Mouse (Mus musculus): Measurements from ENCODE around the gene Ttc7. TPM values are rescaled to one million over a fixed set of nuclear protein-coding genes. Genes with fewer than 3 reads are reported as not detected.

The Ttc7 gene
- 2.3 and 3.3 TPM in 2 replicates for polyA plus RNA-seq (2014; fragmentation: Nextera tagmentation; extraction: Ambion mirVana)

DNA sequence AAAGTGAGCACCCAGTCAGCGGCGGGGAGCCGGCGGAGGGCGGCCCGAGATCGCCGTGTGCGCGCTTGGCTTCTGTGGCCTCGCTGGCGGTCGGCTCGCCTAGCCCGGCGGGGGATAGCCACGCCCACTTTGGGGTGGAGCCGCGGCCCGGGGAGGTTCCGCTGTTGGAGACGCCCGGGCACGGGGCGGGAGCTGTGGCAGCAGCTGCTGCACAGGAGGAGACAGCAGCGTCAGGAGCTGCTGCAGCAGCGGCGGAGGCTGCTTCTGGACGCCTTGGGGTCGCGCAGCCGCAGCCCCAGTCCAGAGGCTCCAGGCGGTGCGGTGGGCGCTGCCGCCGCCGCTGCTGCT is at the start of gene Ttc7:
Ttc7 (plus strand) TSS at position 181 of the 348 bp plus-strand sequence.
- WGBS = under 1% methylated on average over 27 of the region's 38 CpGs
- ATAC-seq (replicated peaks; ENCODE audit: insufficient number of reproducible peaks, low FRiP score, low TSS enrichment, low read depth) = peak; percentile 95
- H3K36me3 ChIP-seq (replicated peaks; ENCODE audit: control insufficient read depth, insufficient read depth, low read depth, low read length) = no peaks in the 10 kb centered on the region
- H3K27me3 ChIP-seq (ENCODE audit: control insufficient read depth, insufficient read depth, low read length) = peaks cover 12% of the 10 kb centered on the region
- peak within 1 kb of the TSS; percentile 72 for H3K4me3 ChIP-seq (ENCODE audit: low read depth, low read length)
- H3K27ac ChIP-seq (replicated peaks; ENCODE audit: low read depth, low read length) = peak within 1 kb of the TSS; percentile 64; the same call in 1 of the 2 replicates
- H3K4me1 ChIP-seq (ENCODE audit: control insufficient read depth, insufficient read depth, low read length) = peaks cover 7% of the 10 kb centered on the region
- peak; percentile 96 for DNase-seq (ENCODE audit: low spot score)
- H3K9me3 ChIP-seq (replicated peaks; ENCODE audit: control insufficient read depth, low read length) = no peaks in the 10 kb centered on the region
- H3K9ac ChIP-seq (replicated peaks; ENCODE audit: low read length) = peak within 1 kb of the TSS; percentile 84
- H3K4me2 ChIP-seq (ENCODE audit: low read depth, low read length) = peak within 1 kb of the TSS; percentile 99

DNA sequence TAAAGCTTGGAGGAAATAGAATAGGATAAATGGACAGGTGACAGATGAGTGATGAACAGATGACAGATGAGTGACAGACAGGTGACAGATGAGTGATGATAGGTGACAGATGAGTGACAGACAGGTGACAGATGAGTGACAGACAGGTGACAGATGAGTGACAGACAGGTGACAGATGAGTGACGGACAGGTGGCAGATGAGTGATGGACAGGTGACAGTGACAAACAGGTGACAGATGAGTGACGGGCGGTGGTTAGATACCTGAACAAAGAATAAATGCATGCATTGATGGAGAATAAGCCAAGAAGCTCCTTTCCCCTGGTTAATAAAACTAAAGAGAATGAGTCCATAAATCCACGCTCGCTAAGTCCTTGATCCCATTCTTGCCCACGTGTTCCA is 47.7 kb upstream of the Ttc7 start:
- H3K27ac ChIP-seq (replicated peaks; ENCODE audit: low read depth, low read length) = no peak overlapping the region
- no peak overlapping the region for H3K9ac ChIP-seq (replicated peaks; ENCODE audit: low read length)
- no peak for DNase-seq (ENCODE audit: low spot score)
- H3K9me3 ChIP-seq (replicated peaks; ENCODE audit: control insufficient read depth, low read length) = no peaks in the 10 kb centered on the region
- H3K27me3 ChIP-seq (ENCODE audit: control insufficient read depth, insufficient read depth, low read length) = no peaks in the 10 kb centered on the region
- H3K4me2 ChIP-seq (ENCODE audit: low read depth, low read length) = no peak overlapping the region
- H3K4me1 ChIP-seq (ENCODE audit: control insufficient read depth, insufficient read depth, low read length) = no peaks in the 10 kb centered on the region
- H3K4me3 ChIP-seq (ENCODE audit: low read depth, low read length) = no peak overlapping the region
- 92% methylated on average over 6 of the region's 6 CpGs for WGBS
- no peak for ATAC-seq (replicated peaks; ENCODE audit: insufficient number of reproducible peaks, low FRiP score, low TSS enrichment, low read depth)
- H3K36me3 ChIP-seq (replicated peaks; ENCODE audit: control insufficient read depth, insufficient read depth, low read depth, low read length) = no peaks in the 10 kb centered on the region

DNA sequence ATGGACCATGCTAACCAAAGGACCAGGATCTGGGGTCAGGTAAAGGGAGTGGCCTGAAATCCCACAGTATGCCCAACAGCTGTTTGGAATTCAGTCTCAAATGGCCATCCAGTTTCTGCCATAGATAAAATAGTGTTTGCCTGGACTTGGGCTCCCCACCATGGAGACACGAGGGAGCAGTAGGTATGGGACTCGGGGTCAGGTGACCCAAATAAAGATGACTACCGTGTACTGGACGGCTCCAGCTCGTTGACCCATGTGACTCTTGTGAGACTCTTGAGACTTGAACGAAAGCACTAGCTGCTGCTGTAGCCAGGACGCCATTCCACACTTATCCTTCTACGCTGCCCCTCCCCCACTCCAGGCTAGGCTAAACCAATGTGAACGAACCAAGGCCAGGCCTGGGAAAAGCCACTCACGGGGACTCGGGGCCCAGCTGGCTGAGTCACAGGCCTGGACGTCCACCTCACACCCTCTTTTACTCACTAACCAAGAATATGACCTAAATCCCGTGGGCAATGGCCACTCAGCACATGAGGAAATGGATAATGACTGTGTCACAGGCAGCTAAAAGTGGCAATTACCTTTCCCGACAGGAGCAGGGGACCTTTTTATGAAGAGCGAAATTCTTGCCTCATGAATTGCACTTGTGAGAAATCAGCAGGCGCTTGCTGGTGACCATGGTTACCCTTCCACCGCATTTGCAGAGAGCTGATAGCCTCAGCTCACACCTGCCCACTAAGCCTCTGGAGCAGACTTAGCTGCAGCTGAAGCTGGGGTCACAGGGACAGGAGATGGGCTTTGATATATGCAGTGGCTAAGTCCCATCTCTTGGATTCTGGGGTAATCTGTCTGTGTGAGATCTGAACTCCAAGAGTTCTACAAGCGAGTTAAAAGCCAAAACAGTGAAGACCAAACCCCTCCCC is 45.7 kb upstream of the Ttc7 start:
- no peak overlapping the region for H3K4me2 ChIP-seq (ENCODE audit: low read depth, low read length)
- ATAC-seq (replicated peaks; ENCODE audit: insufficient number of reproducible peaks, low FRiP score, low TSS enrichment, low read depth) = peak; percentile 63; the same call in 1 of the 2 replicates
- H3K4me3 ChIP-seq (ENCODE audit: low read depth, low read length) = no peak overlapping the region

DNA sequence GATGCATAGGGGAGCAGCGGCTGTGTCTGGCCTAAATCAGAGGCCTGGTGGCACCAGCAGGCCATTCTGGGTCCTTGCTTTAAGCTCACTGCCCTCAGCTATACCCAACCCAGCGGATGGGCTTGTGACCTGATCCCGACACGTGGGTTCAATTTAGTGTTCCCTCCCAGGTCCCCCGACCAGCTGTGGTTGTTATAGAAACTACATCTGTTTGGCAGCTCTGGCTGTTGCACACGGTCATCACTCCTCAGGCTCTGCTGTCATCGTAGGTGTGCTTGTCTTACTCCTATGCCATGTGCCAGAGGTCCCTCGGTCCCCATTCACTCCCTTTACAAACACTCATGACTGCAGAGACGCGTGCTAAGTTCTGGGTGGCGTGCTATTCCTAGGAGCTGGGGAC is 44.9 kb upstream of the Ttc7 start:
- H3K9me3 ChIP-seq (replicated peaks; ENCODE audit: control insufficient read depth, low read length) = no peaks in the 10 kb centered on the region
- no peak overlapping the region for H3K9ac ChIP-seq (replicated peaks; ENCODE audit: low read length)
- H3K36me3 ChIP-seq (replicated peaks; ENCODE audit: control insufficient read depth, insufficient read depth, low read depth, low read length) = no peaks in the 10 kb centered on the region
- H3K4me3 ChIP-seq (ENCODE audit: low read depth, low read length) = no peak overlapping the region
- H3K27ac ChIP-seq (replicated peaks; ENCODE audit: low read depth, low read length) = no peak overlapping the region
- DNase-seq (ENCODE audit: low spot score) = peak; percentile 64
- H3K4me2 ChIP-seq (ENCODE audit: low read depth, low read length) = no peak overlapping the region
- 52% methylated on average over 11 of the region's 11 CpGs for WGBS
- ATAC-seq (replicated peaks; ENCODE audit: insufficient number of reproducible peaks, low FRiP score, low TSS enrichment, low read depth) = no peak; the same call in 1 of the 2 replicates
- H3K27me3 ChIP-seq (ENCODE audit: control insufficient read depth, insufficient read depth, low read length) = no peaks in the 10 kb centered on the region
- H3K4me1 ChIP-seq (ENCODE audit: control insufficient read depth, insufficient read depth, low read length) = no peaks in the 10 kb centered on the region

More for the DNA sequence above, 45.7 kb upstream of the Ttc7 start:
- Histone ChIP-seq H3K9ac (replicated peaks; ENCODE audit: low read length) (no peak overlapping the region), H3K27me3 (ENCODE audit: control insufficient read depth, insufficient read depth, low read length) (no peaks in the 10 kb centered on the region), H3K9me3 (replicated peaks; ENCODE audit: control insufficient read depth, low read length) (no peaks in the 10 kb centered on the region), H3K27ac (replicated peaks; ENCODE audit: low read depth, low read length) (no peak overlapping the region), H3K36me3 (replicated peaks; ENCODE audit: control insufficient read depth, insufficient read depth, low read depth, low read length) (no peaks in the 10 kb centered on the region), H3K4me1 (ENCODE audit: control insufficient read depth, insufficient read depth, low read length) (no peaks in the 10 kb centered on the region)
- DNase-seq (ENCODE audit: low spot score) = peak; percentile 55
- 40% methylated on average over 18 of the region's 18 CpGs for WGBS

DNA sequence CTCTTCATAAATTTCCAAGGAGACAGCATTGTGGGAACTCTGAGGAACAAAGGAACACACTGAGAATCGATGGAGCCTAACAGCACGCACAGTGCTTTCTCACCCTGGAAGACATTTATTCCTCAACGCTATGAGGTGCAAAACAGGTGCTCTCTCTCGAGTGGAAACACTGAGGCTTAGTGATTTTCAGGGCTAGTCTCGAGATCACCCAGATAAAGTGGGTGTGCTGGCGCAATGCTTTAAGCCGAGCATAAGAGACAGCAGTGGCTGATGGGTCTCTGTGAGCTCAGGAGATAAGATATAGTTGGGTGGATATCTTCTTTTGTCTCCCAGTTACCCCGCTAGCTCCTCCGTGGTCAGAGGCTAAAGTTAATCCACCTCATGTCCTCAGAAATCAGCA is 36.6 kb upstream of the Ttc7 start:
- no peak overlapping the region for H3K27ac ChIP-seq (replicated peaks; ENCODE audit: low read depth, low read length)
- no peaks in the 10 kb centered on the region for H3K27me3 ChIP-seq (ENCODE audit: control insufficient read depth, insufficient read depth, low read length)
- ATAC-seq (replicated peaks; ENCODE audit: insufficient number of reproducible peaks, low FRiP score, low TSS enrichment, low read depth) (no peak), DNase-seq (ENCODE audit: low spot score) (no peak)
- H3K9me3 ChIP-seq (replicated peaks; ENCODE audit: control insufficient read depth, low read length) = no peaks in the 10 kb centered on the region
- WGBS = 83% methylated on average over 9 of the region's 9 CpGs
- no peak overlapping the region for H3K4me3 ChIP-seq (ENCODE audit: low read depth, low read length)
- H3K36me3 ChIP-seq (replicated peaks; ENCODE audit: control insufficient read depth, insufficient read depth, low read depth, low read length) = no peaks in the 10 kb centered on the region
- H3K9ac ChIP-seq (replicated peaks; ENCODE audit: low read length) = no peak overlapping the region
- no peaks in the 10 kb centered on the region for H3K4me1 ChIP-seq (ENCODE audit: control insufficient read depth, insufficient read depth, low read length)
- no peak overlapping the region for H3K4me2 ChIP-seq (ENCODE audit: low read depth, low read length)

DNA sequence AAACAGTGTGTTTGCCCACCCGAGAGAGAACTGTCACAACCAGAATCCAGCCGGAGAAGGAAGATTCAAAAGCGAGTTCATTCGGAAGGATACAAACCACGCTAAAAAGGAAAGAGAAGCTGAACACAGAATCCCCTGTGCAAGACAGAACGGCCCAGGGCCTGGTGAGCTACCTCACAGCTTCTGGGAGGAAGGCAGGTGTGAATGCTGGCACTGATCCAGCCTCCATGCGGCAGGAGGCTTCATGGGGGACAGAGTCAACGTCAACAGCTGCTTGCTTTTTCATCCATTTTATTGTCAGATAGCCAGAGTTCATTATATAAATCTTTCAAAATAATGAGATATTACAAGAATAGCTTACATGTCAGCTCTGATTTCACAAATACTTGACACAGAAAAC is 28.3 kb upstream of the Ttc7 start:
- H3K9me3 ChIP-seq (replicated peaks; ENCODE audit: control insufficient read depth, low read length) = no peaks in the 10 kb centered on the region
- H3K36me3 ChIP-seq (replicated peaks; ENCODE audit: control insufficient read depth, insufficient read depth, low read depth, low read length) = peaks cover 9% of the 10 kb centered on the region
- WGBS = 91% methylated on average over 8 of the region's 8 CpGs
- ATAC-seq (replicated peaks; ENCODE audit: insufficient number of reproducible peaks, low FRiP score, low TSS enrichment, low read depth) (no peak), DNase-seq (ENCODE audit: low spot score) (no peak)
- no peak overlapping the region for H3K4me3 ChIP-seq (ENCODE audit: low read depth, low read length)
- no peaks in the 10 kb centered on the region for H3K4me1 ChIP-seq (ENCODE audit: control insufficient read depth, insufficient read depth, low read length)
- H3K9ac ChIP-seq (replicated peaks; ENCODE audit: low read length) = no peak overlapping the region
- no peaks in the 10 kb centered on the region for H3K27me3 ChIP-seq (ENCODE audit: control insufficient read depth, insufficient read depth, low read length)
- no peak overlapping the region for H3K4me2 ChIP-seq (ENCODE audit: low read depth, low read length)
- H3K27ac ChIP-seq (replicated peaks; ENCODE audit: low read depth, low read length) = no peak overlapping the region

DNA sequence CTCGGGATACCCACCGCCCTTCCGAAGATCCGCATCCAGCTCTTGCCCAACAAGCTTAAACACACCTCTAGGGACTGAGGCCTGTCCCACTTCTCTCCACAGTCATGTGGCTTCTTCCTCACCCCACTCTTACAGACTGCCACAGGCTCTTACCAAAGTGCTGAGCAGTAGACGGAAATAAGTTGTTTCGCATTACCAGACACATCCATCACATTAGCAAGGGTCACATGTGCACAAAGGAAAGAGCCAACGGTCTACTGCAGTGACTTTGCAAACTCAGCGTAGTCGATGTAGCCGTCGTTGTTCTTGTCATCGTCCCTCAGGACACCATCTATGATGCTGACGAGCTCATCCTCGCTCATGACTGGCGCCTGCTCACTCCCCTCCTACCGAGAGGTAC is 27.0 kb upstream of the Ttc7 start:
- H3K4me1 ChIP-seq (ENCODE audit: control insufficient read depth, insufficient read depth, low read length) = no peaks in the 10 kb centered on the region
- peaks cover 9% of the 10 kb centered on the region for H3K36me3 ChIP-seq (replicated peaks; ENCODE audit: control insufficient read depth, insufficient read depth, low read depth, low read length)
- H3K9ac ChIP-seq (replicated peaks; ENCODE audit: low read length) = no peak overlapping the region
- H3K27ac ChIP-seq (replicated peaks; ENCODE audit: low read depth, low read length) = no peak overlapping the region
- H3K4me2 ChIP-seq (ENCODE audit: low read depth, low read length) = no peak overlapping the region
- no peak overlapping the region for H3K4me3 ChIP-seq (ENCODE audit: low read depth, low read length)
- WGBS = 84% methylated on average over 16 of the region's 16 CpGs
- DNase-seq (ENCODE audit: low spot score) = no peak
- no peaks in the 10 kb centered on the region for H3K27me3 ChIP-seq (ENCODE audit: control insufficient read depth, insufficient read depth, low read length)
- no peaks in the 10 kb centered on the region for H3K9me3 ChIP-seq (replicated peaks; ENCODE audit: control insufficient read depth, low read length)
- no peak for ATAC-seq (replicated peaks; ENCODE audit: insufficient number of reproducible peaks, low FRiP score, low TSS enrichment, low read depth)

DNA sequence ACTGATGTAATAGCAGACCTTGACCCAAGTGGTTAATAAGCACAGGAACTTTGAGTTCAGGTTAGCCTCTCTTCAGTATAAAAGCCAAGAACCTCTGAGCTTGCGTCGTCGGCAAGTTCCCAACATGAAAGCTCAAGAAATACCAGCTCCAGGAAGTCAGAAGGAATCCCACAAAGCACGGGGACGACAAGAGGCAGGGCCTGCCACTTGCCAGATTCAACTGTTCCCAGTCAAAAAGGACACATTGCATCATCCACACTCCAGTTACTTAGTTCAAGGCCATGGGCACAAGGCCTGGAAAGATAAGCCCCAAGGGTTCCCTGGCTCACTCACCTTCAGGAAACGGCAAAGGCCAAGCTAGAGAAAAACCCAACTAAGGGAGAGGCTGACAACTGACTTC is 19.3 kb upstream of the Ttc7 start:
- WGBS = 93% methylated on average over 6 of the region's 6 CpGs
- Histone ChIP-seq H3K4me3 (ENCODE audit: low read depth, low read length) (no peak overlapping the region), H3K36me3 (replicated peaks; ENCODE audit: control insufficient read depth, insufficient read depth, low read depth, low read length) (no peaks in the 10 kb centered on the region; the same call in 1 of the 2 replicates), H3K4me1 (ENCODE audit: control insufficient read depth, insufficient read depth, low read length) (0 out of 2 replicates have a peak, but pooled peaks cover 5% of the 10 kb centered on the region), H3K27ac (replicated peaks; ENCODE audit: low read depth, low read length) (no peak overlapping the region), H3K9ac (replicated peaks; ENCODE audit: low read length) (no peak overlapping the region), H3K4me2 (ENCODE audit: low read depth, low read length) (no peak overlapping the region), H3K27me3 (ENCODE audit: control insufficient read depth, insufficient read depth, low read length) (no peaks in the 10 kb centered on the region), H3K9me3 (replicated peaks; ENCODE audit: control insufficient read depth, low read length) (no peaks in the 10 kb centered on the region)
- no peak for ATAC-seq (replicated peaks; ENCODE audit: insufficient number of reproducible peaks, low FRiP score, low TSS enrichment, low read depth)
- DNase-seq (ENCODE audit: low spot score) = no peak
